Mouse (Mus musculus) right cerebral cortex, postnatal 4 days (tissue): ENCODE data around the gene Trpc4.

ENCODE experiments used
- DNase-seq: peaks from one replicate; pipeline ENCODE4 v3.0.0-alpha.2; 2022

Trpc4 gene

GRCm38 (mm10) chr3:54269180-54269579 lies 113.3 kb downstream of the Trpc4 start:
- DNase-seq = peak; percentile 9

GRCm38 (mm10) chr3:54274651-54275050 lies 118.8 kb downstream of the Trpc4 start:
- no peak for DNase-seq

- no peak for DNase-seq
These were observed 133.9 kb downstream of the Trpc4 start for GRCm38 (mm10) chr3:54289731-54290130.

- no peak for DNase-seq
These were observed 154.8 kb downstream of the Trpc4 start for GRCm38 (mm10) chr3:54310604-54311003.

- DNase-seq = peak; percentile 44
These were observed 158.2 kb downstream of the Trpc4 start for GRCm38 (mm10) chr3:54314055-54314454.

- DNase-seq = peak; percentile 77
These were observed 197.2 kb downstream of the Trpc4 start for GRCm38 (mm10) chr3:54352891-54353652.

GRCm38 (mm10) chr3:54357561-54357960 lies 201.7 kb downstream of the Trpc4 start:
- DNase-seq = peak; percentile 8

- no peak for DNase-seq
These were observed 202.8 kb downstream of the Trpc4 start for GRCm38 (mm10) chr3:54358463-54359189.

- DNase-seq = no peak
These were observed 205.1 kb downstream of the Trpc4 start, which contains the start of gene Postn for GRCm38 (mm10) chr3:54360897-54361296. TSS of gene Postn (plus strand) at chr3:54361109.

- no peak for DNase-seq
These were observed 205.8 kb downstream of the Trpc4 start for GRCm38 (mm10) chr3:54361656-54362055.
